Mouse (Mus musculus) hematopoietic stem cell, adult 5-6 weeks (primary cell): Measurements from ENCODE around the gene Kcna3. TPM values are rescaled to one million over a fixed set of nuclear protein-coding genes. Genes with fewer than 3 reads are reported as not detected.

Source experiments
- total RNA-seq: library from RNA; stranded (forward); fragments of 172-1452, 232-1000 nt; gene quantifications from 2 replicates; pipeline ENCODE4 v1.2.3, GENCODE M21; 2017

The Kcna3 gene
- total RNA-seq, 1 experiment from 2014 or later = 16.3 TPM

Other genes starting within 250 kb of the Kcna3 start
- gene Cd53, start 246.0 kb upstream of the Kcna3 start, total RNA-seq = 263 and 291 TPM in 2 replicates
- gene Olfr266, start 209.9 kb upstream of the Kcna3 start, total RNA-seq = not detected in 2 replicates
- gene Kcna2, start 65.0 kb downstream of the Kcna3 start, total RNA-seq = not detected in 2 replicates
- gene Kcna10, start 146.9 kb downstream of the Kcna3 start, total RNA-seq = not detected in 2 replicates
- gene Cym, start 185.6 kb downstream of the Kcna3 start, total RNA-seq = not detected in 2 replicates
- not detected in 2 replicates for gene A630076J17Rik, start 194.4 kb downstream of the Kcna3 start, total RNA-seq
- not detected in 2 replicates for gene Prok1, start 203.5 kb downstream of the Kcna3 start, total RNA-seq
- gene Lamtor5, start 242.7 kb downstream of the Kcna3 start, total RNA-seq = 43.8 and 51.2 TPM in 2 replicates